Mouse (Mus musculus): ENCODE measurements around the gene Cmpk1. TPM values are rescaled to one million over a fixed set of nuclear protein-coding genes. Genes with fewer than 3 reads are reported as not detected.

Gene Cmpk1
- 73.9 and 82.7 TPM in 2 replicates for polyA plus RNA-seq (2021; fragmentation: Nextera tagmentation)
- long read RNA-seq, experiment 1, transcript Cmpk1-201 (6 exons, 3,170 nt), result major isoform, 761 of 786 reads
- long read RNA-seq, experiment 1, partial matches to known transcripts, result 11 of 786 reads
- long read RNA-seq, experiment 1, other reads (novel, unspliced or antisense), result 14 of 786 reads
- long read RNA-seq, experiment 2, transcript Cmpk1-201 (6 exons, 3,170 nt), result major isoform, 181 of 211 reads
- long read RNA-seq, experiment 2, partial matches to known transcripts, result 27 of 211 reads
- long read RNA-seq, experiment 2, other reads (novel, unspliced or antisense), result 3 of 211 reads

GRCm38 (mm10) chr4:114986591-114987432 lies at the start of gene Cmpk1:
Gene Cmpk1, minus strand, starts transcription at chr4:114987241.

DNA sequence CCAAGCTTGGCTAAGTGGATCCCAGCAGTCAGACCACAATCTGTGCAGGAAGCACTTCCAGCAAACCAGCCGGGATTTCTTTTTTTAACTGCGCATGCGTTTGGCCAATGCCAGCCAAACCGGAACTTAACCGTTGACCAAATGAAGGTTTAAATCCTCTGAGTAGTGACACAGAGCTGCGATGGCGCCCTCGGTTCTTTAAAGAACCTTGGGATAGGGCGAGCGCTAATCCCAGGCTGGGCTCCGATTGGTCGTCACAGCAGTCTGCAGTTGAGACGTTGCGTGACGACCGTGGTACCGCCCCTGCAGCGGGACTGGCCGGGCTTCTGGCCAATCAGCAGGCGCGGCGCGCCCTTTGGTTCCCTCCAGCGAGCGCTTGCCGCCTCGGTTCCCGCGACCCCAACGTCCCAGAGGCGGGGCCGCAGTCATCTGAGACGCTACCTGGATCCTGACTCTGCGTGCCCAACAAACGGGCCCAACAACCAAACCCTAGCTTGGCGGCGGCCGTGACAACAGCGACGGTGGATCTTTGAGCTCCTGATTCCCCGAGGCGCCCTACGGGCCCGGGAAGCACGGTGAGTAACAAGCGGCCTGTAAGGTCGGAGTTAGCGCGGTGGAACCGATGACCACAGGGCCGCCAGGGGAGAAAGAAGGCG lies 12.9 kb upstream of the Cmpk1 start, which contains the start of gene Stil:
Stil (plus strand) TSS at position 387 of the 656 bp plus-strand sequence.

DNA sequence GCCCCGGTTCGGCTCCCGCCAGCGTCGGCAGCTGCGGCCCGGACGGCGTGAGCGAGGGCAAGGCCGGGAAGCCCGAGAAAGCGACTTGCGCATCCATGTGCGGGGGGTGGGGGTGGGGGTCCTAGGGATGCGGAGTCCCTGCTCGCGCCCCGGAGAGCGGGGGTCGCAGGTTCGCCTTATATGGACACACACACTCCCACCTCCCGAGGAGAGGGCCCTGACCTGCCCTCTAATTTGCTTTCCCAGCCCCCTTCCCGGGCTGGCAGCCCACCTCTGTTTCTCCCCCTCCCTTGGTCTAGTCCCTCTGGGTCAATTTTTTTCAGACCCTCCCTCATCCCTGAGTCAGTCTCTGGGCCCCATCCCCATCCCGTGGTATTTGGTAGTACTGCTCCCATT lies 61.1 kb downstream of the Cmpk1 start, which contains the start of gene Foxe3:
Foxe3 (minus strand) TSS at position 97 of the 396 bp plus-strand sequence.

Other genes with a start within 250 kb of the Cmpk1 start
- gene Gm12830, start 165.5 kb downstream of the Cmpk1 start, polyA plus RNA-seq (2021; fragmentation: Nextera tagmentation), result not detected in 2 replicates
- not detected in 2 replicates for gene Foxd2, start 78.4 kb downstream of the Cmpk1 start, polyA plus RNA-seq (2021; fragmentation: Nextera tagmentation)
- not detected in 2 replicates for gene Foxe3, start 61.2 kb downstream of the Cmpk1 start, polyA plus RNA-seq (2021; fragmentation: Nextera tagmentation)
- 0.19 and 0.23 TPM in 2 replicates for gene Stil, start 12.9 kb upstream of the Cmpk1 start, polyA plus RNA-seq (2021; fragmentation: Nextera tagmentation)
- 0.23 and 0.29 TPM in 2 replicates for gene Tal1, start 69.2 kb upstream of the Cmpk1 start, polyA plus RNA-seq (2021; fragmentation: Nextera tagmentation)
- 0.67 and 1.1 TPM in 2 replicates for gene Pdzk1ip1, start 101.5 kb upstream of the Cmpk1 start, polyA plus RNA-seq (2021; fragmentation: Nextera tagmentation)
- gene Cyp4x1, start 147.0 kb upstream of the Cmpk1 start, polyA plus RNA-seq (2021; fragmentation: Nextera tagmentation), result 4.8 and 7.0 TPM in 2 replicates

All from left cerebral cortex, adult 6 months (tissue).